Mouse (Mus musculus): ENCODE results near the gene Urgcp.

- TF ChIP-seq CTCF (IDR thresholded peaks at IDR 0.05; ENCODE audit: extremely low read depth, insufficient read length, insufficient replicate concordance, low read depth, low read length) (no peak), POLR2A (IDR thresholded peaks at IDR 0.05; ENCODE audit: low read depth, low read length) (no peak)
Observed at GRCm38 (mm10) chr11:5790431-5790830, 28.3 kb upstream of the Urgcp start.

Data from small intestine, adult 2 months (tissue).